Mouse (Mus musculus) intestine, embryonic 14.5 days (tissue): ENCODE results near the gene Ccdc157. TPM values are rescaled to one million over a fixed set of nuclear protein-coding genes. Genes with fewer than 3 reads are reported as not detected.

Experiments
- ATAC-seq: fragments of 200-750 bp; cut with Nextera tagmentation; replicated peaks from 2 replicates; pipeline ENCODE4 v1.8.0; 2017; ENCODE audit warnings: low read depth, moderate number of reproducible peaks, moderate TSS enrichment, moderate library complexity; ENCODE audit not compliant: low FRiP score, low TSS enrichment
- DNase-seq: peaks from one replicate; pipeline ENCODE4 v3.0.0-alpha.2; 2018; ENCODE audit warnings: low spot score
- H3K27ac ChIP-seq: fragments of 300-500 bp; sonication (generic); 2 replicates; pipeline ENCODE4 v1.5.1; 2014; ENCODE audit warnings: low read depth, mild to moderate bottlenecking, control low read depth
- H3K27me3 ChIP-seq: fragments of 300-500 bp; sonication (generic); replicated peaks from 2 replicates; pipeline ENCODE4 v1.6.1; 2014; ENCODE audit warnings: low read length, control low read depth; ENCODE audit not compliant: control insufficient read depth, insufficient read depth
- H3K36me3 ChIP-seq: fragments of 300-500 bp; sonication (generic); 2 replicates; pipeline ENCODE4 v1.6.1; 2014; ENCODE audit warnings: low read length, control low read depth; ENCODE audit not compliant: control insufficient read depth, insufficient read depth
- H3K4me1 ChIP-seq: fragments of 300-500 bp; sonication (generic); replicated peaks from 2 replicates; pipeline ENCODE4 v1.6.1; 2014; ENCODE audit warnings: low read length, control low read depth, mixed read lengths; ENCODE audit not compliant: control insufficient read depth, insufficient read depth
- H3K4me2 ChIP-seq: fragments of 300-500 bp; sonication (generic); 2 replicates; pipeline ENCODE4 v1.6.1; 2014; ENCODE audit warnings: low read length
- H3K4me3 ChIP-seq: fragments of 300-500 bp; sonication (generic); 2 replicates; pipeline ENCODE4 v1.5.1; 2014; ENCODE audit warnings: low read depth, low read length, control low read depth, mixed read lengths
- H3K9ac ChIP-seq: fragments of 300-500 bp; sonication (generic); 2 replicates; pipeline ENCODE4 v1.6.1; 2014; ENCODE audit warnings: mild to moderate bottlenecking, low read length
- H3K9me3 ChIP-seq: fragments of 300-500 bp; sonication (generic); 2 replicates; pipeline ENCODE4 v1.6.1; 2016; ENCODE audit warnings: low read length, control low read depth; ENCODE audit not compliant: control insufficient read depth
- WGBS: fragments of 180-500 bp; shearing (Covaris S2); extraction: QIAGEN DNeasy Blood & Tissue Kit; methylation state at CpG from one replicate; pipeline ENCODE4 v1.1.7; 2014; 5-methylcytosine and 5-hydroxymethylcytosine counted together
- polyA plus RNA-seq: library from polyadenylated mRNA; unstranded; fragments of >200 nt; fragmentation: Nextera tagmentation; extraction: Ambion mirVana; gene quantifications from 2 replicates; pipeline ENCODE4 v1.2.1, GENCODE M21; 2014

Gene Ccdc157
- polyA plus RNA-seq, 1 experiment from 2014 or later, result 3.0 TPM

GRCm38 (mm10) chr11:4147098-4147497, 13.0 kb downstream of the Ccdc157 start:
- H3K4me2 ChIP-seq, result no peak overlapping the region
- H3K36me3 ChIP-seq, result peaks cover 22% of the 10 kb centered on the region
- no peaks in the 10 kb centered on the region for H3K9me3 ChIP-seq
- H3K4me1 ChIP-seq, result no peaks in the 10 kb centered on the region
- ATAC-seq (no peak), DNase-seq (no peak)
- WGBS, result 86% methylated on average over 10 of the region's 10 CpGs
- H3K9ac ChIP-seq, result no peak overlapping the region
- H3K27ac ChIP-seq, result no peak overlapping the region
- H3K27me3 ChIP-seq, result no peaks in the 10 kb centered on the region
- no peak overlapping the region for H3K4me3 ChIP-seq

GRCm38 (mm10) chr11:4146381-4146780, 13.7 kb downstream of the Ccdc157 start:
- peaks cover 28% of the 10 kb centered on the region for H3K36me3 ChIP-seq
- H3K4me2 ChIP-seq, result no peak overlapping the region
- no peaks in the 10 kb centered on the region for H3K27me3 ChIP-seq
- 79% methylated on average over 6 of the region's 6 CpGs for WGBS
- DNase-seq (no peak), ATAC-seq (no peak)
- H3K4me3 ChIP-seq, result no peak overlapping the region
- no peaks in the 10 kb centered on the region for H3K9me3 ChIP-seq
- H3K4me1 ChIP-seq, result no peaks in the 10 kb centered on the region
- no peak overlapping the region for H3K27ac ChIP-seq
- no peak overlapping the region for H3K9ac ChIP-seq

GRCm38 (mm10) chr11:4143281-4144062, 16.6 kb downstream of the Ccdc157 start:
- DNase-seq, result no peak
- 92% methylated on average over 21 of the region's 21 CpGs for WGBS
- H3K36me3 ChIP-seq, result peaks cover 54% of the 10 kb centered on the region
- no peak for ATAC-seq
- no peaks in the 10 kb centered on the region for H3K4me1 ChIP-seq
- no peaks in the 10 kb centered on the region for H3K9me3 ChIP-seq
- no peak overlapping the region for H3K27ac ChIP-seq
- no peak overlapping the region for H3K9ac ChIP-seq
- no peak overlapping the region for H3K4me2 ChIP-seq
- H3K27me3 ChIP-seq, result no peaks in the 10 kb centered on the region
- H3K4me3 ChIP-seq, result no peak overlapping the region

- no peak overlapping the region for H3K27ac ChIP-seq
- H3K4me3 ChIP-seq, result no peak overlapping the region
- peaks cover 62% of the 10 kb centered on the region for H3K36me3 ChIP-seq
- WGBS, result 87% methylated on average over 4 of the region's 4 CpGs
- H3K4me2 ChIP-seq, result no peak overlapping the region
- DNase-seq, result no peak
- no peak for ATAC-seq
- H3K4me1 ChIP-seq, result no peaks in the 10 kb centered on the region
- no peaks in the 10 kb centered on the region for H3K9me3 ChIP-seq
- no peaks in the 10 kb centered on the region for H3K27me3 ChIP-seq
- H3K9ac ChIP-seq, result no peak overlapping the region
These were observed 17.7 kb downstream of the Ccdc157 start for GRCm38 (mm10) chr11:4142352-4142751.

GRCm38 (mm10) chr11:4141505-4141904, 18.6 kb downstream of the Ccdc157 start:
- no peak for DNase-seq
- peaks cover 64% of the 10 kb centered on the region for H3K36me3 ChIP-seq
- H3K4me3 ChIP-seq, result no peak overlapping the region

GRCm38 (mm10) chr11:4138964-4139363, 21.1 kb downstream of the Ccdc157 start:
- no peak overlapping the region for H3K4me2 ChIP-seq
- DNase-seq, result no peak
- H3K9ac ChIP-seq, result no peak overlapping the region
- H3K27me3 ChIP-seq, result no peaks in the 10 kb centered on the region
- no peaks in the 10 kb centered on the region for H3K9me3 ChIP-seq
- H3K4me3 ChIP-seq, result no peak overlapping the region
- H3K4me1 ChIP-seq, result peaks cover 11% of the 10 kb centered on the region
- 73% methylated on average over 2 of the region's 2 CpGs for WGBS
- H3K36me3 ChIP-seq, result peaks cover 62% of the 10 kb centered on the region
- ATAC-seq, result no peak
- no peak overlapping the region for H3K27ac ChIP-seq

More at GRCm38 (mm10) chr11:4141505-4141904, 18.6 kb downstream of the Ccdc157 start:
- Histone ChIP-seq H3K9ac (no peak overlapping the region), H3K4me2 (no peak overlapping the region), H3K27ac (no peak overlapping the region), H3K27me3 (no peaks in the 10 kb centered on the region), H3K9me3 (no peaks in the 10 kb centered on the region), H3K4me1 (no peaks in the 10 kb centered on the region)
- no peak for ATAC-seq

GRCm38 (mm10) chr11:4134986-4135935, 24.8 kb downstream of the Ccdc157 start, which contains the start of gene Rnf215:
Gene Rnf215 (plus strand): TSS chr11:4135202.
- Histone ChIP-seq H3K9me3 (no peaks in the 10 kb centered on the region), H3K4me3 (peak within 1 kb of the TSS; percentile 93), H3K27ac (peak within 1 kb of the TSS; percentile 64; the same call in 1 of the 2 replicates), H3K36me3 (peaks cover 27% of the 10 kb centered on the region), H3K4me2 (peak within 1 kb of the TSS; percentile 84), H3K27me3 (no peaks in the 10 kb centered on the region), H3K4me1 (peaks cover 11% of the 10 kb centered on the region), H3K9ac (peak within 1 kb of the TSS; percentile 90)
- DNase-seq, result peak; percentile 97
- peak; percentile 94 for ATAC-seq
- WGBS, result 2% methylated on average over 66 of the region's 66 CpGs

- H3K4me2 ChIP-seq, result no peak overlapping the region
- DNase-seq (no peak), ATAC-seq (no peak)
- H3K9ac ChIP-seq, result no peak overlapping the region
- peaks cover 11% of the 10 kb centered on the region for H3K4me1 ChIP-seq
- no peak overlapping the region; the same call in 1 of the 2 replicates for H3K4me3 ChIP-seq
- WGBS, result 58% methylated on average over 6 of the region's 6 CpGs
- H3K9me3 ChIP-seq, result no peaks in the 10 kb centered on the region
- H3K27ac ChIP-seq, result no peak overlapping the region
- H3K36me3 ChIP-seq, result peaks cover 20% of the 10 kb centered on the region
- no peaks in the 10 kb centered on the region for H3K27me3 ChIP-seq
These were observed 25.7 kb downstream of the Ccdc157 start for GRCm38 (mm10) chr11:4134400-4134799.
